In the genomic region with DNA sequence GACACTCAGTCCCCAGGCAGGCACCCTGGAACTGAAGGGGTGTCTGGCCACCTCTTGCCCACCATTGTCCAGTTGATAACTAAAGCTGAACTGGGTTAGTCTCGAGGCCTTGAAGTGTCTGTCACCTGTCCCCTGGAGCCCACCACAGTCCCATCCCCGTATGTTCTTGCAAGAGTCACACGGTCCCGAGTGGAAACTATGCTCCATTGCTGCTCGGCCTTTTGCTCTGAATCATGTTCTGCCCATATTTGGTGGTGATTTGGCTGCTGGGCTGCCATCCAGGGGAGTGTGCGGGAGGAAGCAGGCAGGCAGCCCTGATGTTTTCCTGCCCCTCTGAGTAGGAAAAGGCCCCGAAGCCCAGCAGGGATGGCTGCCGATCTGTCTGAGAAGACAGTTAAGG, we compare ENCODE assay signal across 8 mouse cellular contexts. TPM values are rescaled to one million over a fixed set of nuclear protein-coding genes. Genes with fewer than 3 reads are reported as not detected.
DNase-seq lines count a peak whose midpoint lies in the region; ATAC-seq and TF ChIP-seq lines count a peak whose summit lies in the region.

No protein-coding gene starts in this region.

- no peak overlapping the region for H3K4me2 ChIP-seq in forebrain, embryonic 11.5 days (ENCODE audit: low read depth, low read length, severe bottlenecking)
- no peak overlapping the region for H3K4me2 ChIP-seq in hindbrain, embryonic 13.5 days
- peak overlapping the region; percentile 69 for H3K4me2 ChIP-seq in myocyte (ENCODE audit: low read depth)

- ATAC-seq in forebrain, embryonic 11.5 days (replicated peaks; ENCODE audit: low FRiP score): no peak
- ATAC-seq in Patski: peak; percentile 38
- ATAC-seq in hindbrain, embryonic 13.5 days (ENCODE audit: low FRiP score): no peak
- no peak for ATAC-seq in monocyte, adult 5-6 weeks (replicated peaks; ENCODE audit: insufficient number of reproducible peaks, low FRiP score, low TSS enrichment, poor library complexity, severe bottlenecking)

- POLR2A ChIA-PET in Patski (lab: Charles Lee): interaction anchor here (0.6 to 1.3 kb wide), 4 partner anchors 38 to 121 kb away, joined by 3 to 4 read pairs (median 3); no protein-coding TSS in a partner anchor

- TF ChIP-seq POLR2A in myocyte (IDR thresholded peaks at IDR 0.05; ENCODE audit: insufficient read length, low read depth): no peak

- no peak overlapping the region for H3K4me3 ChIP-seq in forebrain, embryonic 11.5 days (ENCODE audit: low read depth, low read length)
- no peak overlapping the region for H3K4me3 ChIP-seq in forebrain, embryonic 10.5 days
- H3K4me3 ChIP-seq in hindbrain, embryonic 13.5 days: no peak overlapping the region
- H3K4me3 ChIP-seq in limb, embryonic 10.5 days: no peak overlapping the region
- no peak overlapping the region for H3K4me3 ChIP-seq in myocyte

- no peaks in the 10 kb centered on the region for H3K27me3 ChIP-seq in forebrain, embryonic 11.5 days (ENCODE audit: control insufficient read depth, insufficient read depth, low read length)
- H3K27me3 ChIP-seq in forebrain, embryonic 10.5 days (ENCODE audit: poor library complexity, severe bottlenecking): no peaks in the 10 kb centered on the region
- H3K27me3 ChIP-seq in Patski: no peaks in the 10 kb centered on the region
- no peaks in the 10 kb centered on the region for H3K27me3 ChIP-seq in hindbrain, embryonic 13.5 days
- H3K27me3 ChIP-seq in limb, embryonic 10.5 days (ENCODE audit: low read depth, poor library complexity, severe bottlenecking): no peaks in the 10 kb centered on the region
- H3K27me3 ChIP-seq in myocyte (ENCODE audit: control insufficient read depth, insufficient read depth, insufficient read length): no peaks in the 10 kb centered on the region

- H3K9me3 ChIP-seq in forebrain, embryonic 11.5 days (ENCODE audit: control insufficient read depth, low read length): no peaks in the 10 kb centered on the region
- no peaks in the 10 kb centered on the region for H3K9me3 ChIP-seq in forebrain, embryonic 10.5 days
- no peaks in the 10 kb centered on the region for H3K9me3 ChIP-seq in hindbrain, embryonic 13.5 days
- no peaks in the 10 kb centered on the region for H3K9me3 ChIP-seq in limb, embryonic 10.5 days (replicated peaks)

- no peak overlapping the region for H3K9ac ChIP-seq in forebrain, embryonic 11.5 days (ENCODE audit: low read length)
- no peak overlapping the region for H3K9ac ChIP-seq in hindbrain, embryonic 13.5 days

- peak; percentile 48 for DNase-seq in forebrain, embryonic 11.5 days (ENCODE audit: low spot score)
- DNase-seq in forebrain, embryonic 10.5 days (ENCODE audit: extremely low spot score, low spot score): no peak
- DNase-seq in Patski (ENCODE audit: low read depth, low spot score): peak; percentile 31
- DNase-seq in fibroblast of lung, adult 2 months (ENCODE audit: low read depth): peak; percentile 85
- DNase-seq in limb, embryonic 10.5 days (ENCODE audit: low spot score): no peak

- CTCF ChIA-PET in Patski (lab: Charles Lee): interaction anchor here (0.7 to 1.5 kb wide), 4 partner anchors 72 to 116 kb away, joined by 3 to 4 read pairs (median 4); no protein-coding TSS in a partner anchor

- H3K79me2 ChIP-seq in myocyte (ENCODE audit: control insufficient read depth, insufficient read depth): no peaks in the 10 kb centered on the region

- H3K27ac ChIP-seq in forebrain, embryonic 11.5 days (ENCODE audit: low read depth, low read length): no peak overlapping the region
- no peak overlapping the region for H3K27ac ChIP-seq in forebrain, embryonic 10.5 days
- peak overlapping the region; percentile 72 for H3K27ac ChIP-seq in hindbrain, embryonic 13.5 days
- peak overlapping the region; percentile 31 for H3K27ac ChIP-seq in limb, embryonic 10.5 days

- TF ChIP-seq CTCF in Patski (IDR thresholded peaks at IDR 0.05): no peak

- 0 out of 2 replicates have a peak, but pooled peaks cover 2% of the 10 kb centered on the region for H3K4me1 ChIP-seq in forebrain, embryonic 11.5 days (replicated peaks; ENCODE audit: control insufficient read depth, insufficient read depth, low read length)
- H3K4me1 ChIP-seq in forebrain, embryonic 10.5 days: peaks cover 27% of the 10 kb centered on the region
- H3K4me1 ChIP-seq in hindbrain, embryonic 13.5 days (replicated peaks): peaks cover 8% of the 10 kb centered on the region; the same call in 1 of the 2 replicates
- H3K4me1 ChIP-seq in limb, embryonic 10.5 days: peaks cover 39% of the 10 kb centered on the region

- H3K36me3 ChIP-seq in forebrain, embryonic 11.5 days (ENCODE audit: control insufficient read depth, insufficient read depth, low read length): no peaks in the 10 kb centered on the region
- peaks cover 69% of the 10 kb centered on the region for H3K36me3 ChIP-seq in forebrain, embryonic 10.5 days (replicated peaks)
- peaks cover 94% of the 10 kb centered on the region for H3K36me3 ChIP-seq in hindbrain, embryonic 13.5 days
- peaks cover 56% of the 10 kb centered on the region for H3K36me3 ChIP-seq in limb, embryonic 10.5 days
- no peaks in the 10 kb centered on the region for H3K36me3 ChIP-seq in myocyte (ENCODE audit: control insufficient read depth, insufficient read depth)

- 81% methylated on average over 8 of the region's 8 CpGs for WGBS in forebrain, embryonic 11.5 days
- WGBS in forebrain, embryonic 10.5 days: 89% methylated on average over 8 of the region's 8 CpGs
- WGBS in hindbrain, embryonic 13.5 days: 73% methylated on average over 8 of the region's 8 CpGs
- 80% methylated on average over 8 of the region's 8 CpGs for WGBS in limb, embryonic 10.5 days

- no peak overlapping the region for H3ac ChIP-seq in myocyte (ENCODE audit: control insufficient read depth, insufficient read length)

- in situ Hi-C loops in Patski (cut with MboI; ENCODE audit: low pct_unique_long_range_greater_than_20kb): no loop called here

TF ChIP-seq in myocyte, 11 proteins besides CTCF, POLR2A, EP300 and RAD21:
- no peak for TF ChIP-seq MYOD1 (IDR thresholded peaks at IDR 0.05; ENCODE audit: control insufficient read depth in 1 of 3, insufficient read length in 2 of 3, low read depth in 2 of 3)
- TF ChIP-seq SRF (IDR thresholded peaks at IDR 0.05; ENCODE audit: control insufficient read depth, insufficient read length, low read depth): peak; percentile 98
- no peak for TF ChIP-seq MAX (IDR thresholded peaks at IDR 0.05; ENCODE audit: low read depth)
- TF ChIP-seq TCF12 (IDR thresholded peaks at IDR 0.05; ENCODE audit: insufficient read depth, poor library complexity, severe bottlenecking): no peak
- no peak for TF ChIP-seq E2F4 (IDR thresholded peaks at IDR 0.05; ENCODE audit: insufficient read depth)
- TF ChIP-seq USF1 (IDR thresholded peaks at IDR 0.05; ENCODE audit: low read depth): no peak
- no peak for TF ChIP-seq REST (IDR thresholded peaks at IDR 0.05; ENCODE audit: insufficient read depth, insufficient read length)
- TF ChIP-seq TCF3 (IDR thresholded peaks at IDR 0.05; ENCODE audit: insufficient read length, low read depth): no peak

RNA-seq across cellular contexts. Expression of gene Naglu, which starts 9.7 kb away (rescaled TPM):
- 6.9 and 7.8 TPM in 2 replicates for polyA plus RNA-seq in forebrain, embryonic 11.5 days (2014; fragmentation: Nextera tagmentation; extraction: Ambion mirVana)
- polyA plus RNA-seq in forebrain, embryonic 10.5 days (2016; fragmentation: Nextera tagmentation; extraction: Ambion mirVana): 8.2 and 9.3 TPM in 2 replicates
- polyA plus RNA-seq in Patski (2021) (46.4 TPM), myocyte (2012; fragmentation: generic; extraction: Trizol) (19.8 TPM)
- polyA plus RNA-seq in hindbrain, embryonic 13.5 days (2015; fragmentation: Nextera tagmentation; extraction: Ambion mirVana): 10.7 and 11.3 TPM in 2 replicates
- 4.9 and 5.9 TPM in 2 replicates for polyA plus RNA-seq in limb, embryonic 10.5 days (2016; fragmentation: Nextera tagmentation; extraction: Ambion mirVana)
- total RNA-seq in monocyte, adult 5-6 weeks (2017): 5.6 to 14.8 TPM (median 9.9 TPM) in 3 replicates

RNA-seq across cellular contexts. Expression of gene Hsd17b1, which starts 18.1 kb away (rescaled TPM):
- 0.19 TPM in 1 of 2 replicates, not detected in the other for polyA plus RNA-seq in forebrain, embryonic 11.5 days (2014; fragmentation: Nextera tagmentation; extraction: Ambion mirVana)
- 0.10 and 0.11 TPM in 2 replicates for polyA plus RNA-seq in forebrain, embryonic 10.5 days (2016; fragmentation: Nextera tagmentation; extraction: Ambion mirVana)
- 0.83 TPM for polyA plus RNA-seq in Patski (2021)
- polyA plus RNA-seq in hindbrain, embryonic 13.5 days (2015; fragmentation: Nextera tagmentation; extraction: Ambion mirVana): 0.49 TPM in 1 of 2 replicates, not detected in the other
- polyA plus RNA-seq in limb, embryonic 10.5 days (2016; fragmentation: Nextera tagmentation; extraction: Ambion mirVana): not detected in 2 replicates
- 0.49 TPM for polyA plus RNA-seq in myocyte (2012; fragmentation: generic; extraction: Trizol)
- 0.68 TPM in 1 of 3 replicates, not detected in the others for total RNA-seq in monocyte, adult 5-6 weeks (2017)

RNA-seq across cellular contexts. Expression of gene Coasy, which starts 22.2 kb away (rescaled TPM):
- polyA plus RNA-seq in forebrain, embryonic 11.5 days (2014; fragmentation: Nextera tagmentation; extraction: Ambion mirVana): 50.4 and 51.5 TPM in 2 replicates
- polyA plus RNA-seq in forebrain, embryonic 10.5 days (2016; fragmentation: Nextera tagmentation; extraction: Ambion mirVana): 51.4 and 53.3 TPM in 2 replicates
- polyA plus RNA-seq in Patski (2021): 45.7 TPM
- polyA plus RNA-seq in hindbrain, embryonic 13.5 days (2015; fragmentation: Nextera tagmentation; extraction: Ambion mirVana): 41.9 and 44.1 TPM in 2 replicates
- polyA plus RNA-seq in limb, embryonic 10.5 days (2016; fragmentation: Nextera tagmentation; extraction: Ambion mirVana): 42.3 and 45.3 TPM in 2 replicates
- polyA plus RNA-seq in myocyte (2012; fragmentation: generic; extraction: Trizol): 39.7 TPM
- total RNA-seq in monocyte, adult 5-6 weeks (2017): 11.4 to 16.6 TPM (median 16.1 TPM) in 3 replicates

RNA-seq across cellular contexts. Expression of gene Mlx, which starts 27.0 kb away (rescaled TPM):
- polyA plus RNA-seq in forebrain, embryonic 11.5 days (2014; fragmentation: Nextera tagmentation; extraction: Ambion mirVana): 41.8 and 44.3 TPM in 2 replicates
- polyA plus RNA-seq in forebrain, embryonic 10.5 days (2016; fragmentation: Nextera tagmentation; extraction: Ambion mirVana): 37.3 and 41.1 TPM in 2 replicates
- polyA plus RNA-seq in Patski (2021) (44.5 TPM), myocyte (2012; fragmentation: generic; extraction: Trizol) (29.3 TPM)
- polyA plus RNA-seq in hindbrain, embryonic 13.5 days (2015; fragmentation: Nextera tagmentation; extraction: Ambion mirVana): 88.1 and 91.0 TPM in 2 replicates
- 41.3 and 49.6 TPM in 2 replicates for polyA plus RNA-seq in limb, embryonic 10.5 days (2016; fragmentation: Nextera tagmentation; extraction: Ambion mirVana)
- 61.7 to 74.7 TPM (median 71.4 TPM) in 3 replicates for total RNA-seq in monocyte, adult 5-6 weeks (2017)

RNA-seq across cellular contexts. Expression of gene Psmc3ip, which starts 35.1 kb away (rescaled TPM):
- 74.1 and 79.7 TPM in 2 replicates for polyA plus RNA-seq in forebrain, embryonic 11.5 days (2014; fragmentation: Nextera tagmentation; extraction: Ambion mirVana)
- polyA plus RNA-seq in forebrain, embryonic 10.5 days (2016; fragmentation: Nextera tagmentation; extraction: Ambion mirVana): 78.1 and 96.4 TPM in 2 replicates
- polyA plus RNA-seq in Patski (2021) (20.6 TPM), myocyte (2012; fragmentation: generic; extraction: Trizol) (7.1 TPM)
- polyA plus RNA-seq in hindbrain, embryonic 13.5 days (2015; fragmentation: Nextera tagmentation; extraction: Ambion mirVana): 23.4 and 26.3 TPM in 2 replicates
- polyA plus RNA-seq in limb, embryonic 10.5 days (2016; fragmentation: Nextera tagmentation; extraction: Ambion mirVana): 73.1 and 74.0 TPM in 2 replicates
- total RNA-seq in monocyte, adult 5-6 weeks (2017): 5.0 to 6.2 TPM in 2 of 3 replicates, not detected in the other

Comparison
In these comparisons a context has a peak if more than half of its experiments do, and no peak if none do; other contexts are left out.
1. DNase-seq: peak in forebrain, embryonic 11.5 days (single experiment), Patski (single experiment) and fibroblast of lung, adult 2 months (single experiment); none in forebrain, embryonic 10.5 days (single experiment) and limb, embryonic 10.5 days (single experiment).
2. H3K27ac ChIP-seq: peak in hindbrain, embryonic 13.5 days (single experiment) and limb, embryonic 10.5 days (single experiment); none in forebrain, embryonic 11.5 days (single experiment) and forebrain, embryonic 10.5 days (single experiment).